Mouse (Mus musculus) megakaryocyte, embryonic 14.5 days (primary cell): ENCODE results near the gene Otor. TPM values are rescaled to one million over a fixed set of nuclear protein-coding genes. Genes with fewer than 3 reads are reported as not detected.

Experiments used
- H3K27me3 ChIP-seq: replicated peaks from 2 replicates; pipeline ENCODE3; 2012; ENCODE audit warnings: inconsistent platforms
- H3K36me3 ChIP-seq: replicated peaks from 2 replicates; pipeline ENCODE3; 2012; ENCODE audit warnings: low read length, inconsistent platforms, mixed read lengths
- H3K4me1 ChIP-seq: 2 replicates; pipeline ENCODE4 v1.6.1; 2012; ENCODE audit warnings: inconsistent platforms
- H3K4me3 ChIP-seq: replicated peaks from 2 replicates; pipeline ENCODE3; 2012; ENCODE audit warnings: moderate library complexity, mild to moderate bottlenecking, inconsistent platforms
- H3K9me3 ChIP-seq: 2 replicates; pipeline ENCODE4 v1.6.1; 2012; ENCODE audit warnings: inconsistent platforms
- FLI1 ChIP-seq: IDR thresholded peaks from 2 replicates; pipeline ENCODE4 v1.6.1; 2012; ENCODE audit warnings: low read length, inconsistent platforms, mixed read lengths
- GATA1 ChIP-seq: IDR thresholded peaks from 3 replicates; pipeline ENCODE4 v1.6.1; 2012; ENCODE audit warnings: mixed read lengths, low read length, inconsistent platforms, borderline replicate concordance
- polyA plus RNA-seq: library from polyadenylated mRNA; stranded (reverse); fragments of >175 nt; gene quantifications from 2 replicates; pipeline ENCODE4 v1.2.3, GENCODE M21; 2012; ENCODE audit warnings: low replicate concordance; ENCODE audit not compliant: insufficient read depth

Otor gene
- polyA plus RNA-seq, 1 experiment, result not detected

GRCm38 (mm10) chr2:143117453-143117852 lies 39.2 kb downstream of the Otor start:
- no peaks in the 10 kb centered on the region for H3K27me3 ChIP-seq

GRCm38 (mm10) chr2:143118221-143118620 lies 39.9 kb downstream of the Otor start:
- Histone ChIP-seq H3K4me3 (no peak overlapping the region), H3K27me3 (no peaks in the 10 kb centered on the region), H3K36me3 (no peaks in the 10 kb centered on the region), H3K9me3 (no peaks in the 10 kb centered on the region), H3K4me1 (no peaks in the 10 kb centered on the region)
- TF ChIP-seq FLI1 (no peak), GATA1 (no peak)

More at GRCm38 (mm10) chr2:143117453-143117852, 39.2 kb downstream of the Otor start:
- Histone ChIP-seq H3K4me1 (0 out of 2 replicates have a peak, but pooled peaks cover under 1% of the 10 kb centered on the region), H3K4me3 (no peak overlapping the region), H3K9me3 (no peaks in the 10 kb centered on the region), H3K36me3 (no peaks in the 10 kb centered on the region)
- no peak for TF ChIP-seq GATA1
- TF ChIP-seq FLI1, result no peak

GRCm38 (mm10) chr2:143131098-143131646 lies 52.9 kb downstream of the Otor start:
- H3K36me3 ChIP-seq, result no peaks in the 10 kb centered on the region
- TF ChIP-seq GATA1, result no peak
- TF ChIP-seq FLI1, result no peak
- no peaks in the 10 kb centered on the region for H3K27me3 ChIP-seq
- no peak overlapping the region for H3K4me3 ChIP-seq
- H3K9me3 ChIP-seq, result peaks cover 8% of the 10 kb centered on the region
- no peaks in the 10 kb centered on the region for H3K4me1 ChIP-seq

Other genes starting within 250 kb of the Otor start
- gene Kif16b, start 176.9 kb upstream of the Otor start, polyA plus RNA-seq, result 1.4 and 2.1 TPM in 2 replicates
- 2.7 TPM in 1 of 2 replicates, not detected in the other for gene Snrpb2, start 15.4 kb upstream of the Otor start, polyA plus RNA-seq